ENCODE assay signal across 8 mouse cellular contexts in genomic region chr12:76710351-76711100, GRCm38 (mm10). TPM values are rescaled to one million over a fixed set of nuclear protein-coding genes. Genes with fewer than 3 reads are reported as not detected.
DNase-seq lines count a peak whose midpoint lies in the region; ATAC-seq lines count a peak whose summit lies in the region.

Gene Sptb (minus strand): TSS chr12:76710547.

- H3K36me3 ChIP-seq in hindbrain, embryonic 12.5 days = no peaks in the 10 kb centered on the region

- peaks cover 66% of the 10 kb centered on the region for H3K27me3 ChIP-seq in hindbrain, embryonic 12.5 days

- peak; percentile 32 to 38 for DNase-seq in adrenal gland, adult 18-20 months (ENCODE audit: low spot score in 2 of 2)
- peak; percentile 99 for DNase-seq in cerebellum, postnatal 14 days
- DNase-seq in frontal cortex, postnatal 10 days (ENCODE audit: low spot score in 2 of 2) = peak; percentile 45 to 57
- peak; percentile 61 to 70 for DNase-seq in layer of hippocampus, postnatal 14 days (ENCODE audit: low spot score in 2 of 2)
- DNase-seq in lung, postnatal 10 days = peak; percentile 33
- DNase-seq in ovary, postnatal 10 days (ENCODE audit: low spot score) = peak; percentile 9
- DNase-seq in yolk sac, embryonic 10.5 days (ENCODE audit: low spot score) = no peak

- no peaks in the 10 kb centered on the region for H3K9me3 ChIP-seq in hindbrain, embryonic 12.5 days (replicated peaks)

- peak; percentile 75 for ATAC-seq in hindbrain, embryonic 12.5 days (ENCODE audit: low FRiP score)

- no peak within 1 kb of the TSS for H3K27ac ChIP-seq in hindbrain, embryonic 12.5 days

- peak within 1 kb of the TSS; percentile 72 for H3K9ac ChIP-seq in hindbrain, embryonic 12.5 days

- peak within 1 kb of the TSS; percentile 99 for H3K4me2 ChIP-seq in hindbrain, embryonic 12.5 days (replicated peaks)

- H3K4me3 ChIP-seq in hindbrain, embryonic 12.5 days = peak within 1 kb of the TSS; percentile 69

- under 1% methylated on average over 40 of the region's 40 CpGs for WGBS in hindbrain, embryonic 12.5 days

- H3K4me1 ChIP-seq in hindbrain, embryonic 12.5 days = peaks cover 14% of the 10 kb centered on the region

RNA-seq across cellular contexts. Expression of gene Sptb, which starts in this region (rescaled TPM):
- 10 to 100 TPM in 1 of 2 experiments, 1 to 10 TPM in 1; 9.8 to 51.4 TPM for total RNA-seq in adrenal gland, adult 18-20 months (2021)
- polyA plus RNA-seq in hindbrain, embryonic 12.5 days (2016; fragmentation: Nextera tagmentation; extraction: Ambion mirVana) = 3.3 and 4.2 TPM in 2 replicates
- 10 to 100 TPM; 86.2 to 86.6 TPM for total RNA-seq in layer of hippocampus, postnatal 14 days (2021)
